Mouse (Mus musculus) myocyte (in vitro differentiated cells): ENCODE data around the gene Lmcd1.

Source experiments
- CEBPB ChIP-seq: IDR thresholded peaks from 2 replicates; pipeline ENCODE4 v1.6.1; 2011; ENCODE audit warnings: mild to moderate bottlenecking, moderate library complexity; ENCODE audit not compliant: poor library complexity, insufficient read depth, severe bottlenecking
- E2F4 ChIP-seq: IDR thresholded peaks from one replicate; pipeline ENCODE4 v1.6.1; 2011; ENCODE audit warnings: mild to moderate bottlenecking, control low read depth, moderate library complexity; ENCODE audit not compliant: insufficient read depth
- MAX ChIP-seq: IDR thresholded peaks from one replicate; pipeline ENCODE4 v1.6.1; 2011; ENCODE audit warnings: low read depth, mild to moderate bottlenecking, control low read depth
- MYOD1 ChIP-seq, 3 experiments: IDR thresholded peaks; one replicate each; pipeline ENCODE4 v1.6.1; 2011; ENCODE audit warnings: control low read depth in 2 of 3, low read depth in 2 of 3, mild to moderate bottlenecking in 2 of 3, moderate library complexity in 1 of 3; ENCODE audit not compliant: insufficient read length in 2 of 3, control insufficient read depth in 1 of 3
- MYOG ChIP-seq, 3 experiments: IDR thresholded peaks; one replicate each; pipeline ENCODE4 v1.6.1; 2011; ENCODE audit warnings: control low read depth in 2 of 3, low read depth in 2 of 3, mild to moderate bottlenecking in 2 of 3; ENCODE audit not compliant: insufficient read length in 2 of 3, control insufficient read depth in 1 of 3, insufficient read depth in 1 of 3
- POLR2A ChIP-seq: IDR thresholded peaks from one replicate; pipeline ENCODE4 v1.6.1; 2011; ENCODE audit warnings: low read depth, mild to moderate bottlenecking, control low read depth, moderate library complexity; ENCODE audit not compliant: insufficient read length
- TCF12 ChIP-seq: IDR thresholded peaks from one replicate; pipeline ENCODE4 v1.6.1; 2011; ENCODE audit warnings: mild to moderate bottlenecking, control low read depth; ENCODE audit not compliant: poor library complexity, insufficient read depth, severe bottlenecking
- TCF3 ChIP-seq: IDR thresholded peaks from one replicate; pipeline ENCODE4 v1.6.1; 2011; ENCODE audit warnings: low read depth, control low read depth; ENCODE audit not compliant: insufficient read length
- USF1 ChIP-seq: IDR thresholded peaks from one replicate; pipeline ENCODE4 v1.6.1; 2011; ENCODE audit warnings: low read depth, mild to moderate bottlenecking, control low read depth, moderate library complexity

DNA sequence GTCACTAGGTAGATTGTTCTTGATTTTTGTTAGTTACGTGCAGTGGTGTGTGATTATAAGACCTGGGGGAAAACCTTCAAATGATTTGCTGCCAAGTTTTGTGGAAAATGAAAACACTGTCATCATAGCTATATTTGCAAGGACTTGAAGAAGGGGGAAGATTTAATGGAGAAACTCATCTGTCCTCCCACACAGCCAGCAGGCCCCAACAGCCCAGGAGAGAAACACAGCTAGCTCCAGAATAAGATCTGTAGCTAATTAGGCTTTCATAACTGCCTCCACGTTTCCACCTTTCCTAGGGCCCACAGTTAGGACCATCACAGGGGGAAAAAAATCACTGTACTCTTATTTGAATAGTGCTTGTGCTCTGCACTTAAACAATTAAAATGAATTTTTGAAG is 10.5 kb downstream of the Lmcd1 start:
- TF ChIP-seq MYOD1 (IDR thresholded peaks at IDR 0.05; ENCODE audit: control insufficient read depth in 1 of 3, insufficient read length in 2 of 3, low read depth in 2 of 3) (no peak), E2F4 (no peak), POLR2A (no peak), MYOG (IDR thresholded peaks at IDR 0.05; ENCODE audit: control insufficient read depth in 1 of 3, insufficient read depth in 1 of 3, insufficient read length in 2 of 3, low read depth in 2 of 3) (no peak), MAX (no peak), CEBPB (no peak), TCF12 (no peak), TCF3 (no peak), USF1 (no peak)
